Mouse (Mus musculus) olfactory bulb, adult 2 months (tissue): ENCODE measurements around the gene Dpp6. TPM values are rescaled to one million over a fixed set of nuclear protein-coding genes. Genes with fewer than 3 reads are reported as not detected.

Experiments used
- H3K27ac ChIP-seq: fragments of 200-500 bp; 2 replicates; pipeline ENCODE4 v1.5.1; 2012; ENCODE audit warnings: low read depth, low read length; ENCODE audit not compliant: insufficient read depth
- H3K4me1 ChIP-seq: fragments of 200-500 bp; 2 replicates; pipeline ENCODE4 v1.6.1; 2012; ENCODE audit warnings: low read length; ENCODE audit not compliant: control insufficient read depth, insufficient read depth
- H3K4me3 ChIP-seq: fragments of 200-500 bp; 2 replicates; pipeline ENCODE4 v1.5.1; 2012; ENCODE audit warnings: mild to moderate bottlenecking, low read depth, low read length, moderate library complexity; ENCODE audit not compliant: insufficient read depth
- CTCF ChIP-seq: fragments of 200-500 bp; IDR thresholded peaks from 2 replicates; pipeline ENCODE4 v1.5.1; 2012; ENCODE audit warnings: low read depth, mild to moderate bottlenecking, low read length, moderate library complexity; ENCODE audit not compliant: insufficient read depth
- POLR2A ChIP-seq: fragments of 200-500 bp; IDR thresholded peaks from 2 replicates; pipeline ENCODE4 v1.6.1; 2012; ENCODE audit warnings: mild to moderate bottlenecking, low read depth, low read length, moderate library complexity; ENCODE audit not compliant: insufficient read depth
- WGBS: fragments of 180-500 bp; shearing (Covaris S2); methylation state at CpG from one replicate; pipeline ENCODE4 v1.1.7; 2018; 5-methylcytosine and 5-hydroxymethylcytosine counted together
- polyA plus RNA-seq: library from polyadenylated mRNA; stranded (reverse); fragments of >200 nt; gene quantifications from 2 replicates; pipeline ENCODE4 v1.2.4, GENCODE M21; 2012; ENCODE audit warnings: low replicate concordance; ENCODE audit not compliant: missing spikeins, insufficient read depth, insufficient read length

The Dpp6 gene
- polyA plus RNA-seq, 1 experiment, result not detected

- TF ChIP-seq POLR2A (no peak), CTCF (no peak)
- no peak overlapping the region for H3K27ac ChIP-seq
- 33% methylated on average over 4 of the region's 4 CpGs for WGBS
Observed at GRCm38 (mm10) chr5:27765780-27766179, 948.8 kb downstream of the Dpp6 start.

GRCm38 (mm10) chr5:27767948-27768347, 950.9 kb downstream of the Dpp6 start:
- Histone ChIP-seq H3K4me3 (no peak overlapping the region), H3K27ac (no peak overlapping the region), H3K4me1 (peaks cover 16% of the 10 kb centered on the region)
- no peak for TF ChIP-seq POLR2A
- TF ChIP-seq CTCF, result no peak
- 69% methylated on average over 5 of the region's 5 CpGs for WGBS

More at GRCm38 (mm10) chr5:27765780-27766179, 948.8 kb downstream of the Dpp6 start:
- Histone ChIP-seq H3K4me1 (peaks cover 16% of the 10 kb centered on the region), H3K4me3 (no peak overlapping the region)
